Mouse (Mus musculus) cerebellum, adult 2 months (tissue): ENCODE data around the gene Vwa7. TPM values are rescaled to one million over a fixed set of nuclear protein-coding genes. Genes with fewer than 3 reads are reported as not detected.
A peak's percentile ranks its signal among the peaks of the same experiment; 100 is the strongest.
"Not testable (repeated sequence)": the region's sequence is repeated elsewhere in the genome, so short reads cannot be mapped to it uniquely, and the experiment has no call there.

ENCODE experiments used
- DNase-seq, 2 experiments: peaks; one replicate each; pipeline ENCODE4 v3.0.0; 2021
- H3K27ac ChIP-seq: fragments of 200-500 bp; 2 replicates; pipeline ENCODE4 v1.5.1; 2012; ENCODE audit warnings: low read length, control low read depth, inconsistent platforms; ENCODE audit not compliant: insufficient read depth
- H3K27me3 ChIP-seq: fragments of 200-500 bp; 2 replicates; pipeline ENCODE4 v1.6.1; 2012; ENCODE audit warnings: inconsistent platforms, mild to moderate bottlenecking, low read length, moderate library complexity; ENCODE audit not compliant: control insufficient read depth, insufficient read depth
- H3K4me1 ChIP-seq: fragments of 200-500 bp; 2 replicates; pipeline ENCODE4 v1.6.1; 2011; ENCODE audit warnings: low read length; ENCODE audit not compliant: control insufficient read depth, insufficient read depth
- H3K4me3 ChIP-seq: fragments of 200-500 bp; replicated peaks from 2 replicates; pipeline ENCODE3; 2011; ENCODE audit warnings: mild to moderate bottlenecking, low read depth, low read length, control low read depth; ENCODE audit not compliant: insufficient read depth
- CTCF ChIP-seq: fragments of 200-500 bp; IDR thresholded peaks from 2 replicates; pipeline ENCODE4 v1.5.1; 2011; ENCODE audit warnings: low read depth, mild to moderate bottlenecking, control low read depth, low read length, moderate library complexity, borderline replicate concordance; ENCODE audit not compliant: insufficient read depth
- POLR2A ChIP-seq: fragments of 200-500 bp; IDR thresholded peaks from 2 replicates; pipeline ENCODE4 v1.6.1; 2011; ENCODE audit warnings: low read length, control low read depth, borderline replicate concordance; ENCODE audit not compliant: insufficient read depth
- WGBS: fragments of 180-500 bp; shearing (Covaris S2); methylation state at CpG from one replicate; pipeline ENCODE4 v1.1.7; 2018; 5-methylcytosine and 5-hydroxymethylcytosine counted together
- polyA plus RNA-seq: library from polyadenylated mRNA; depleted of rRNA; stranded (reverse); fragments of >200 nt; gene quantifications from 2 replicates; pipeline ENCODE4 v1.2.3, GENCODE M21; 2012

Gene Vwa7
- polyA plus RNA-seq, 1 experiment = 25.5 TPM

DNA sequence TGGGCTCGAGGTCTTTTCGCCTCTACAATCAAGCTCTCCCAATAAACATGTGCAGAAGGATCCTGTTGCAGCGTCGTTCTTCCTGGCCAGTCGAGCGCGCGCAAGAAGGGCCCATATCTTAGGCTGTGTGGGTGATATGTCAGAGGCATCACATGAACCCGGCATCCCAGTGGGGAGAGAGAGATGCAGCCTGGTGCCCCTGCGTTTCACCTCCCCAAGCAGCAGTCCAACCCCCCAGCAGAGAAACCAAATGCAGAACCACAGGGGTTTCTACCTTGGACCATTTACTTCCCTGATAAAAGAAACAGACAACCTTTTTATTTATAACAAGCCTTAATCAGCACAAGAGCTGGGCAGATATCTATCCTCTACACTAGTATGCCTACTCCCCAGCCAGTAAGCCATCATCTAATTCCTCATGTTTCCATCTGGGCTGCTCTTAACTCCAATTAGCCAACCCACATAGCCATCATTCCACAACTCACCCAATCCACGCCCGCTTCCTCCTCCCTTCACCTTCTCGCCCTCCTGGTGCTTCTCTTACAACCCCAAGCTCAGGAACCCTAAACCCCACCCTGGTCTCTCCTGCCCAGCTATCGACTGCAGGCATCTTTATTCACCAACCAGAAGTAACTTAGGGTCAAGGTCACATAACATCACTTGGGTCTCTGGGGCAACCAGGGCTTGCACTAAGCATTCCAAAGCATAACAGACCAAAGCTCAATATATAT is 19.8 kb upstream of the Vwa7 start:
- Histone ChIP-seq H3K27me3 (no peaks in the 10 kb centered on the region), H3K4me1 (no peaks in the 10 kb centered on the region), H3K4me3 (no peak overlapping the region), H3K27ac (no peak overlapping the region)
- 84% methylated on average over 13 of the region's 14 CpGs for WGBS
- TF ChIP-seq CTCF (no peak), POLR2A (no peak)
- no peak for DNase-seq

DNA sequence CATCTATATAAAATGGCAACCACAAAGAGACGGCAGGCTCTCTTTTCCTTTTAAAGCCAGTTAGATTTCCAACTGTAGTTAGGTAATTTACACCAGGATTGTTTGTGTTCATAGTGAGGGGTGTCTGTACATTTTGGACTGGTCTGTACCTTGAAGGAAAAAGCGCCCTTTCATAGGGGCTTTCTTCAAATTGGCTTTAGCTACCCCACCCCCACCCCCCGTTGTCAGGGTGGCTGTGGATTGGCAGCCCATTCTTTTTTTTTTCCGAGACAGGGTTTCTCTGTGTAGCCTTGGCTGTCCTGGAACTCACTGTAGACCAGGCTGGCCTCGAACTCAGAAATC is 19.3 kb upstream of the Vwa7 start:
- H3K27ac ChIP-seq = no peak overlapping the region
- TF ChIP-seq POLR2A (no peak), CTCF (no peak)
- no peak overlapping the region for H3K4me3 ChIP-seq
- 78% methylated on average over 5 of the region's 5 CpGs for WGBS
- no peaks in the 10 kb centered on the region for H3K27me3 ChIP-seq
- no peak for DNase-seq
- H3K4me1 ChIP-seq = no peaks in the 10 kb centered on the region

DNA sequence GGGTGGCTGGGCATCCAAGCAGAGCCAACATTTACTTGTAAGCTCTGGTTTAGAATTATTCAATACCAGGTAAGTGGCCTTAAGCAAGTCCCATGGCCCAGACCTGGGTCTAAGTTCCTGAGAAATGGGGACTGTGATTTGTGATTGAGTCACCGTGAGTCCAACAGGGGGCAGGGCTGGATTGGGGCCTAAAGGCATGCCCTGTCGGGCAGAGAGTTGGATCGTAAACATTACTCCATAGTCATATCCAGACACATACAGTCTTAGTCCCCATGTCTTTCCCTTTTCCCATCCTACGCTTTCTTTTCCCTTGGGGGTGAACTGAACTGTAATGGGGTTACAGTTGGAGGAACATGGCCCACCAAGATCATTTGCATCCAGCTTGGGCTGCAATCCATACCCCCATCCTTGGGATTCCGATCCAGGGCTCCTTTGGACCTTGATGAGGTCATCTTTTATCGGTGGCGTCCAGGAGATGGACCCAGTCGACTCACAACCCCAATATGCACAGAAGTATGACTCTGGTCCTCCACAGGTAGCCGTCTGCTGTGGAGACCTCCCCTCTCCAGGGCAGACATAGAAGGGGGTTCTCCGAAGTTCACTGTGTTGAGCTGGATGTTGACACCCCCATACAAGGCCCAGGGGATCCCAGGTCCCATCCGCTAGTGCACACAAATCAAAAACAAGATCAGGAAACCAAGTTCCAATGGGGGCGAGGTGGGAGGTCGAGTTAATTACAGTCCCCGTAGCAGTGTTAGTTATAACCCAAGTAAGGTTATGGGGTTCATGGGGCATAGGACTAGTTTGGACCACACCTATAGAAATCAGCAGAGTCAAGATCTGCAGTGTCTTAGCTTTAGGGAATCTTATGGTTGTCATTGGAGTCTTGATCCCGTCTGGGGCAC is 17.6 kb upstream of the Vwa7 start:
- TF ChIP-seq POLR2A (no peak), CTCF (no peak)
- Histone ChIP-seq H3K4me3 (no peak overlapping the region), H3K27me3 (no peaks in the 10 kb centered on the region), H3K27ac (no peak overlapping the region), H3K4me1 (peaks cover 6% of the 10 kb centered on the region)
- WGBS = 85% methylated on average over 15 of the region's 15 CpGs
- DNase-seq = no peak

DNA sequence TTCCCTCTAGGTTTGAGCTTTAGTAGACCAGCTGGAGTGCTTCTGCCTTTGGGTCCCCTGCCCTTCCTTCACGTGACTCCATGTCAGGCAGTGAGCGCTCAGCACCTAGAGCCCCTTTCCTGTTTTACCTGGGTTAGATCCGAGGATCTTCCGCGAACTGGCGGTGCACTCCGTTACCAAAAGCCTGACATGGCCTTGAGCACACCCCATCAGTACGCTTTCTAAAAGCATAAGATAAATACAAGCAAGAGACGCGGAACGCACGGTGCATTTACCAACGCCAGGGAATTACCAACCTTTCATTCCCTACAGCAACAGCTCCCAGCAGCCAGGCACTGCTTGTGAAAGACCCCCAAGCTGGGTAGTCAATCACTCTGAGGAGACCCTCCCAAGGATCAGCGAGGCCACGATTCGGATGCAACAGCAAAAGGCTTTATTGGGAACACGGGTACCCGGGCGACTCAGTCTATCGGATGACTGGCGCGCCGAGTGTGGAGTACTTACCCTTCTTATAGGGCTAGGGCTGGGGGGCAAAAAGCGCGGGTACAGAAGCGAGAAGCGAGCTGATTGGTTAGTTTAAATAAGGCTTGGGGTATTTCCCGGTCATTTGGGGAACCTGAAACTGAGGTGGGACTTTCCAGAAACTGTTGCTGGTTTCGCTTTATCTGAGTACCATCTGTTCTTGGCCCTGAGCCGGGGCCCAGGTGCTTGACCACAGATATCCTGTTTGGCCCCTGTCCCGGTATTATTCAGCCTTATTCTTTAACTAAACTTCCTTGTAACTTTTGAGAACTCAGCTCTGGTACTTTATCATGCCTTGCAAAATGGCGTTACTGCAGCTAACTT is 16.3 kb upstream of the Vwa7 start:
- H3K4me1 ChIP-seq, DNase-seq, H3K27me3 ChIP-seq: not testable (repeated sequence)
- 9% methylated on average over 29 of the region's 32 CpGs for WGBS
- peak overlapping the region; percentile 61 for H3K4me3 ChIP-seq
- 0 out of 2 replicates have a peak overlapping the region, but pooled peaks have one; percentile 99 for H3K27ac ChIP-seq

DNA sequence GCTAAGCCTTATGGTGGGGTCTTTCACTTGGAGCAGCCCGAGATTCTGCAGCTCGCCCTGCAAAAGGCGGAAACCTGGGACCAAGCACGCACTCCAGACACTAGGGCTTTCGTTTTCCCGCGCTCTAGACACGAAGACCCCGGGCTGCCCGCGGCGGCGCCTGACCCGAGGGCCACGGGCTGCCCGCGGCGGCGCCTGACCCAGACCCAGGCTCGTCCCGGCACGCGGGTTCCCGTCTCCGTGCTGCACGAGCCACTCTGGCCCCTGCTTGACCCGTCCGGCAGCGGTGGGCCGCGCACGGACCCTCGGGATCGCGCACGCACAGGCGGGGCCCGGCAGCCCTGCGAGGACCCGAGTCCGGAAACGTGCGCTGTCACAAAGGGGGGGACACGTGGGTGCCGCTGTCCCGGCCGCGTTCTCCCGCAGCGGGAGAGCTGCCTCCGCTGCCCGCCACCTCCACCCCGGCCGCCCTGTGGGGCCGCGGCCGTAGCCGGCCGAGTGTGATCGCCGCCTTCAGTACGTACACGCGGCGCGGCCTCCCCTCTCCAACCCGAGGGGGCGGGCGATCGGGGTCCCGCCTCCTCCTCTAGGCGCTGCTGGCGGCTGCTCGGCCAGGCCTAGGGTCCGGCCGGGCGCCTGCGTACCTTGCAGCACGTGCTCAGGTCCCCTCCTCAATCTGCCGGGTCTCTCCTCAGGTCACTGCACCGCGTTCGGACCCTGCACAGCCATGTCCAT is 15.5 kb upstream of the Vwa7 start, which contains the start of gene Vars:
Gene Vars, plus strand, starts transcription at position 271 of the 735 bp plus-strand sequence.
- under 1% methylated on average over 83 of the region's 83 CpGs for WGBS
- TF ChIP-seq POLR2A (peak; percentile 52), CTCF (no peak)
- peak; percentile 84 to 88 for DNase-seq
- peak within 1 kb of the TSS; percentile 99 for H3K27ac ChIP-seq
- H3K27me3 ChIP-seq = no peaks in the 10 kb centered on the region
- H3K4me3 ChIP-seq = peak within 1 kb of the TSS; percentile 61
- H3K4me1 ChIP-seq = peaks cover 6% of the 10 kb centered on the region

DNA sequence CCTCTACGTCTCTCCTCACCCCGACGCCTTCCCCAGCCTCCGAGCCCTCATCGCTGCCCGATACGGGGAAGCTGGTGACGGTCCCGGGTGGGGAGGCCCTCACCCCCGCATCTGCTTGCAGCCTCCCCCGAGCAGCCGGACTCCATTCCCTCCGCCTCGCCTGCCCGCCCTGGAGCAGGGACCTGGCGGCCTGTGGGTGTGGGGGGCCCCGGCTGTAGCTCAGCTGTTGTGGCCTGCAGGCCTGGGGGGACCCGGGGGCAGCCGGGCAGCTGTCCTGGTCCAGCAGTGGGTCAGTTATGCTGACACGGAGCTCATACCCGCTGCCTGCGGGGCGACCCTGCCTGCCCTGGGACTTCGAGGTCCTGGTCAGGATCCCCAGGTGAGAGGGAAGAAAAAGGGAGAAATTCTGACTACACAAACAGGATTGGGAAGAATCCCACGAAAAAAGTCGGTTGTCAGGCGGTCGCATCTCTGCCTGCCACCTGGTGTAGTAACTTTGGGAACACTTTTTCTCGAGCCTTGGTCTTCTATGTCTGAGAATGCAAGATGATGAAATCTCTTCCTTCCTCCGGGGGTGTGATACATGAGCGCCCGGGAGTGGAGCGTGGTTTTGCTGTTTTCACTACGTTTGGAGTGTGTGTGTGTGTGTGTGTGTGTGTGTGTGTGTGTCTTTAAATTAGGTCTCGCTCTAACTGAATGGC is 14.8 kb upstream of the Vwa7 start:
- Histone ChIP-seq H3K27me3 (no peaks in the 10 kb centered on the region), H3K4me1 (peaks cover 6% of the 10 kb centered on the region), H3K27ac (peak overlapping the region; percentile 99), H3K4me3 (peak overlapping the region; percentile 61)
- TF ChIP-seq POLR2A (no peak), CTCF (no peak)
- peak; percentile 31 to 41 for DNase-seq
- WGBS = under 1% methylated on average over 35 of the region's 35 CpGs
